In genomic region chr16:92300649-92301411, GRCm38 (mm10) we compare ENCODE assay signal across 7 mouse cellular contexts. TPM values are rescaled to one million over a fixed set of nuclear protein-coding genes. Genes with fewer than 3 reads are reported as not detected.
DNase-seq lines count a peak whose midpoint lies in the region; ATAC-seq lines count a peak whose summit lies in the region.

Gene Smim11, plus strand, starts transcription at chr16:92301286.

- peaks cover 20% of the 10 kb centered on the region for H3K4me1 ChIP-seq in embryonic facial prominence, embryonic 12.5 days
- H3K4me1 ChIP-seq in limb, embryonic 11.5 days (ENCODE audit: control insufficient read depth, insufficient read depth, low read length), result peaks cover 17% of the 10 kb centered on the region
- peaks cover 20% of the 10 kb centered on the region for H3K4me1 ChIP-seq in midbrain, embryonic 14.5 days (ENCODE audit: control insufficient read depth, insufficient read depth, low read length)

- peak within 1 kb of the TSS; percentile 66 for H3K27ac ChIP-seq in embryonic facial prominence, embryonic 12.5 days
- H3K27ac ChIP-seq in limb, embryonic 11.5 days (replicated peaks; ENCODE audit: low read depth, low read length), result peak within 1 kb of the TSS; percentile 61; the same call in 1 of the 2 replicates
- peak within 1 kb of the TSS; percentile 78 for H3K27ac ChIP-seq in midbrain, embryonic 14.5 days (replicated peaks; ENCODE audit: low read depth, low read length)

- WGBS in embryonic facial prominence, embryonic 12.5 days, result 8% methylated on average over 32 of the region's 32 CpGs
- WGBS in limb, embryonic 11.5 days, result 12% methylated on average over 32 of the region's 32 CpGs
- 9% methylated on average over 32 of the region's 32 CpGs for WGBS in midbrain, embryonic 14.5 days

- no peaks in the 10 kb centered on the region for H3K27me3 ChIP-seq in embryonic facial prominence, embryonic 12.5 days
- no peaks in the 10 kb centered on the region for H3K27me3 ChIP-seq in limb, embryonic 11.5 days (ENCODE audit: control insufficient read depth, insufficient read depth, low read length)
- H3K27me3 ChIP-seq in midbrain, embryonic 14.5 days (ENCODE audit: control insufficient read depth, insufficient read depth, low read length), result no peaks in the 10 kb centered on the region

- peak within 1 kb of the TSS; percentile 61 for H3K4me2 ChIP-seq in embryonic facial prominence, embryonic 12.5 days (replicated peaks)
- peak within 1 kb of the TSS; percentile 73 for H3K4me2 ChIP-seq in limb, embryonic 11.5 days (ENCODE audit: low read depth, severe bottlenecking)
- H3K4me2 ChIP-seq in midbrain, embryonic 14.5 days (ENCODE audit: low read length), result peak within 1 kb of the TSS; percentile 89

- H3K4me3 ChIP-seq in embryonic facial prominence, embryonic 12.5 days, result peak within 1 kb of the TSS; percentile 72
- H3K4me3 ChIP-seq in limb, embryonic 11.5 days (ENCODE audit: low read depth, low read length), result peak within 1 kb of the TSS; percentile 62
- H3K4me3 ChIP-seq in midbrain, embryonic 14.5 days (replicated peaks; ENCODE audit: low read depth, low read length), result peak within 1 kb of the TSS; percentile 53

- H3K36me3 ChIP-seq in embryonic facial prominence, embryonic 12.5 days, result peaks cover 6% of the 10 kb centered on the region; the same call in 1 of the 2 replicates
- H3K36me3 ChIP-seq in limb, embryonic 11.5 days (ENCODE audit: control insufficient read depth, insufficient read depth, low read length), result no peaks in the 10 kb centered on the region
- H3K36me3 ChIP-seq in midbrain, embryonic 14.5 days (ENCODE audit: control insufficient read depth, insufficient read depth, low read length), result peaks cover 6% of the 10 kb centered on the region

- no peaks in the 10 kb centered on the region for H3K9me3 ChIP-seq in embryonic facial prominence, embryonic 12.5 days
- no peaks in the 10 kb centered on the region for H3K9me3 ChIP-seq in limb, embryonic 11.5 days (ENCODE audit: control insufficient read depth, low read length)
- no peaks in the 10 kb centered on the region for H3K9me3 ChIP-seq in midbrain, embryonic 14.5 days (ENCODE audit: control insufficient read depth, low read length)

- peak; percentile 89 for ATAC-seq in embryonic facial prominence, embryonic 12.5 days (ENCODE audit: insufficient number of reproducible peaks, insufficient read depth, low FRiP score, low TSS enrichment)
- peak; percentile 87 for ATAC-seq in limb, embryonic 11.5 days (ENCODE audit: insufficient number of reproducible peaks, low FRiP score, low TSS enrichment, low read depth)
- ATAC-seq in midbrain, embryonic 14.5 days (ENCODE audit: low FRiP score, low TSS enrichment), result peak; percentile 95

- H3K9ac ChIP-seq in embryonic facial prominence, embryonic 12.5 days, result peak within 1 kb of the TSS; percentile 83
- peak within 1 kb of the TSS; percentile 71 for H3K9ac ChIP-seq in limb, embryonic 11.5 days (ENCODE audit: low read length)
- peak within 1 kb of the TSS; percentile 61 for H3K9ac ChIP-seq in midbrain, embryonic 14.5 days (replicated peaks; ENCODE audit: low read length)

- DNase-seq in adrenal gland, postnatal 25 days, result peak; percentile 91
- peak; percentile 99 for DNase-seq in heart, adult 11 months
- DNase-seq in kidney, adult 18-20 months, result peak; percentile 95
- DNase-seq in limb, embryonic 11.5 days (ENCODE audit: low spot score), result peak; percentile 98
- DNase-seq in midbrain, embryonic 14.5 days, result peak; percentile 100
- peak; percentile 83 to 88 for DNase-seq in spleen, adult 18-20 months

RNA-seq across cellular contexts. Expression of gene Smim11, which starts in this region (rescaled TPM):
- 72.8 and 74.9 TPM in 2 replicates for total RNA-seq in adrenal gland, postnatal 25 days (2021)
- 130 and 142 TPM in 2 replicates for polyA plus RNA-seq in embryonic facial prominence, embryonic 12.5 days (2016; fragmentation: Nextera tagmentation; extraction: Ambion mirVana)
- 124 and 127 TPM in 2 replicates for polyA plus RNA-seq in limb, embryonic 11.5 days (2014; fragmentation: Nextera tagmentation; extraction: Ambion mirVana)
- polyA plus RNA-seq in midbrain, embryonic 14.5 days (2014; fragmentation: Nextera tagmentation; extraction: Ambion mirVana), result 71.6 and 75.9 TPM in 2 replicates

Comparison
In these comparisons a context has a peak if more than half of its experiments do, and no peak if none do; other contexts are left out.
1. Peak in every context shown above with its lines: DNase-seq, ATAC-seq, H3K4me3 ChIP-seq and H3K27ac ChIP-seq.